Mouse (Mus musculus) embryonic fibroblast, embryonic 13.5 days (primary cell): ENCODE measurements around the gene Tsacc. TPM values are rescaled to one million over a fixed set of nuclear protein-coding genes. Genes with fewer than 3 reads are reported as not detected.
"Not testable (repeated sequence)": the region's sequence is repeated elsewhere in the genome, so short reads cannot be mapped to it uniquely, and the experiment has no call there.

Source experiments
- H3K27ac ChIP-seq: 2 replicates; pipeline ENCODE4 v1.5.1; 2012; ENCODE audit warnings: low read length, control low read depth, inconsistent platforms; ENCODE audit not compliant: insufficient read depth
- H3K4me1 ChIP-seq: 2 replicates; pipeline ENCODE4 v1.6.1; 2011; ENCODE audit warnings: low read length; ENCODE audit not compliant: control insufficient read depth, insufficient read depth
- H3K4me3 ChIP-seq: 2 replicates; pipeline ENCODE4 v1.5.1; 2011; ENCODE audit warnings: mild to moderate bottlenecking, control low read depth, low read length; ENCODE audit not compliant: insufficient read depth
- CTCF ChIP-seq: IDR thresholded peaks from 2 replicates; pipeline ENCODE4 v1.5.1; 2011; ENCODE audit warnings: mild to moderate bottlenecking, control low read depth, low read length, moderate library complexity, borderline replicate concordance; ENCODE audit not compliant: insufficient read depth
- POLR2A ChIP-seq: IDR thresholded peaks from 2 replicates; pipeline ENCODE4 v1.6.1; 2011; ENCODE audit warnings: low read depth, mild to moderate bottlenecking, control low read depth, low read length, moderate library complexity
- polyA plus RNA-seq: library from polyadenylated mRNA; stranded (reverse); fragments of >200 nt; gene quantifications from 2 replicates; pipeline ENCODE4 v1.2.4, GENCODE M21; 2011; ENCODE audit warnings: low read depth; ENCODE audit not compliant: missing spikeins, insufficient read length

The Tsacc gene
- polyA plus RNA-seq, 1 experiment = 5.5 TPM

GRCm38 (mm10) chr3:88280035-88280434 is 16.8 kb downstream of the Tsacc start:
- Histone ChIP-seq H3K4me3 (no peak overlapping the region), H3K27ac (no peak overlapping the region), H3K4me1 (no peaks in the 10 kb centered on the region)
- TF ChIP-seq CTCF (no peak), POLR2A (no peak)

- Histone ChIP-seq H3K27ac (no peak overlapping the region), H3K4me1 (no peaks in the 10 kb centered on the region), H3K4me3 (no peak overlapping the region)
- TF ChIP-seq POLR2A = no peak
- TF ChIP-seq CTCF = peak; percentile 11; the same call in 1 of the 2 replicates
Measured at GRCm38 (mm10) chr3:88276529-88277143, 20.2 kb downstream of the Tsacc start.

DNA sequence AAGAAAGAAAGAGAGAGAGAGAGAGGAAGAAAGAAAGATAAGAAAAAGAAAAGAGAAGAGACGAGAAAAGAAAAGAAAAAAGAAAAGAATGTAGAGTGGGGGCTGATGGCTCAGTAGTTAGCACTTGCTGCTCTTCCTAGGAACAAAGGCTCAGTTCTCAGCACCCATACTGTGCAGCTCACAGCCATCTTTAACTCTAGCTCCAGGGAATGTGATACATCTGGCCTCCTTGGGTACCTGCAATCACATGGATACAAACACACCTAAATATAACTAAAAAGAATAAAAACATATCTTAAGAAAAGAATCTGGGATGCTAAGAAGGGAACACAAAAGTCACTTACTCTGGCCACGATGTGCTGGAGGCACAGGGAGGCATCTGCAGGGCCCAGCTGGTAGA is 20.7 kb downstream of the Tsacc start:
- H3K4me3 ChIP-seq = no peak overlapping the region
- no peak overlapping the region for H3K27ac ChIP-seq
- no peaks in the 10 kb centered on the region for H3K4me1 ChIP-seq
- TF ChIP-seq CTCF (no peak), POLR2A (no peak)

DNA sequence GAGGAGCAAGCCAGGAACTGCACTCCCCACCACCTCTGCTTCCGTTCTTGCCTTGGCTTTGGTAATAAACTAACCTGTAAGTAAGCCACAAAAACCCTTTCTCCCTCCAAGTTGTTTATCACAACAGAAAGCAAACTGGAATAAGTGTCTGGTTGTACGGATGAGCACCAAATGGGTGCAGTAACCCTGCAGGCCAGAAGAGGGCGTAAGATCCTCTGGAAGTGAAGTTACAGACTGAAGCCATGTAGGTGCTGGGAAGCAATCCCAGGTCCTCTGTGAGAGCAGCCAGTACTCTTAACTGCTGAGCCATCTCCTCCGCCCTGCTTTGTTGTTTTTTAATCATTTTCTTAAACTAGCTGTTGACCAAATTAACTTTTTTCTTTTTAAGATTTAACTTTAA is 22.8 kb downstream of the Tsacc start:
- no peaks in the 10 kb centered on the region for H3K4me1 ChIP-seq
- no peak for TF ChIP-seq POLR2A
- no peak for TF ChIP-seq CTCF
- no peak overlapping the region for H3K4me3 ChIP-seq
- no peak overlapping the region for H3K27ac ChIP-seq

DNA sequence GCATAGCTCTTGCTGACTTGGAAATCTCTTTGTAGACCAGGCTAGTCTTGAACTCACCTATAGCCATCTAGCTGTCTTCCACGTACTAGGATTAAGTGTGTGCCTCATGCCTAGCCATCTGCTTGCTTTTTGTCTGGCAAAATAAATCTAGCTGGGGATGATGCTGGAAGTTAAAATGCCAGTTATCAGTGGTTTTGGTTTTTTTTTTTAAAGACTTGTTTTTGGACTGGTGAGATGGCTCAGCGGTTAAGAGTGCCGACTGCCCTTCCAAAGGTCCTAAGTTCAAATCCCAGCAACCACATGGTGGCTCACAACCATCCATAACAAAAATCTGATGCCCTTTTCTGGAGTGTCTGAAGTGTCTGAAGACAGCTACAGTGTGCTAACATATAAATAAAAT is 24.9 kb downstream of the Tsacc start:
- TF ChIP-seq CTCF = no peak
- Histone ChIP-seq H3K4me1 (no peaks in the 10 kb centered on the region), H3K4me3 (no peak overlapping the region), H3K27ac (no peak overlapping the region)

DNA sequence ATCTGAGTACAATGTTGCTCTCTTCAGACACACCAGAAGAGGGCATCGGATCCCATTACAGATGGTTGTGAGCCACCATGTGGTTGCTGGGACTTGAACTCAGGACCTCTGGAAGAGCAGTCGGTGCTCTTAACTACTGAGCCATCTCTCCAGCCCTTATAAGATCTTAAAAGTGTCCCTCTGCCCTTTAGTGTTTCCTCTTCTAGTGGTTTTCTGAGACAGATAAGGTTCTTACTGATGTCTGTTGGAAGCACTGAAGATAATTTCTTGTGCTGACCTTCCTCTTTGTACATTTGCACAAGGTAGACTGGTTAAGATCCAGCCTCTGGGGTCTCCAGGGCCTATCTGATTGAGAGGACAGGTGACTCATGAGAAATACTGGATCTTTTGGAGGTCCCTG is 25.5 kb downstream of the Tsacc start:
- H3K27ac ChIP-seq, H3K4me1 ChIP-seq, H3K4me3 ChIP-seq: not testable (repeated sequence)

GRCm38 (mm10) chr3:88268991-88269390 is 27.8 kb downstream of the Tsacc start:
- Histone ChIP-seq H3K4me1 (no peaks in the 10 kb centered on the region), H3K27ac (no peak overlapping the region), H3K4me3 (no peak overlapping the region)
- TF ChIP-seq CTCF (no peak), POLR2A (no peak)

DNA sequence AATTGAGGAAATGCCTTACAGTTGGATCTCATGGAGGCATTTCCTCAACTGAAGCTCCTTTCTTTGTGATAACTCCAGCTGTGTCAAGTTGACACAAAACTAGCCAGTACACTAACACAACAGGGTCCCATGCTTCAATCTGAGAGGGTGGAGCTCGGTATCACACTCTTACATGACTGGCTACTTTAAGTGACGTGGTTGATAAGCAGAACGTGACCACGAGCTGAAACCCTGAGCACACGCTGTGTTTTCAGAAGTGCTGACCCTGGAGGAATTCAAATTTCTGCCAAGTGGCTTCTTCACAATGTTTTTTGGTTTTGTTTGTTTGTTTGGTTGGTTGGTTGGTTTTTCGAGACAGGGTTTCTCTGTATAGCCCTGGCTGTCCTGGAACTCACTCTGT is 28.8 kb downstream of the Tsacc start:
- not testable (repeated sequence) for H3K4me1 ChIP-seq, H3K27ac ChIP-seq, H3K4me3 ChIP-seq

- Histone ChIP-seq H3K4me3 (no peak overlapping the region), H3K4me1 (no peaks in the 10 kb centered on the region), H3K27ac (no peak overlapping the region)
- TF ChIP-seq CTCF (no peak), POLR2A (no peak)
Measured at GRCm38 (mm10) chr3:88262346-88262745, 34.5 kb downstream of the Tsacc start.

DNA sequence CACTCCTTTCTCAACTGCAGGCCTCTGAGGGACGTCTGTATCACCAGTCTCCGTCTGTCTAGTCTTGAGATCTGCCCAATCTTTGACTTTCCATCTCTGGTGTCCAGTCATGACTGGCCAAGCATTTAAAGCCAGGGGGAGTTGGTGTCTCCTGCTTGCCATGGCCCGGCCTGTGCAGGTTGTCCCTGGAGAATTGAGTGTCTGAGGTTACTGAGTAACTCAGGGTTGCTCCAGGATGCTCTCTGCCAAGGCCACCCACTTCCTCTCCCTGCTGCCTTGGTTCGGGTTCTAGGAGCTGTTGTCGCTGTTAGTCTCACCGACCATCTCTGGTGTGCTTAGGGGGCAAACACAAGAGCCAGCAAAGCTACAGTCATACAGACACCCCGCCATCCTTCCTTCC is 40.4 kb downstream of the Tsacc start:
- Histone ChIP-seq H3K27ac (no peak overlapping the region), H3K4me3 (no peak overlapping the region), H3K4me1 (no peaks in the 10 kb centered on the region)
- TF ChIP-seq POLR2A (no peak), CTCF (no peak)

DNA sequence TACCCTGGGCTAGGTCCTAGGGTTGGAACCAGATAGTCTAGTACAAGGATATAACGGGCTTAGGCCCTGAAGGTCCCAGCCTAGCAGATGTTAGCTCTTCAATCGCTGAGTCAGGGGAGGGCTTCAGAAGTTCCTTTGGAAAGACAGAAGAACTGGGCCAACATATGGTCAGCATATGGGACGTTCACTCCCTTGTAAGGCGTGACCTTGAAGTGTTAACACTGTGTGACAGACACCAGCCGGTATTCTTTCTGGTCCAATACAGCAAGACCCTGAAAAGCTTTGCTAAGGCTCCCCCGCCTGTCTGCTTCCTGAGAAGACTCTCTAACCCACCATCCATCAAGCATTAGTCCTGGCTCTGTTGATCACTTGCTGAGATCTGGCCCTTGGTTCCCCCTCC is 40.8 kb downstream of the Tsacc start:
- H3K4me3 ChIP-seq = no peak overlapping the region
- H3K27ac ChIP-seq = no peak overlapping the region
- H3K4me1 ChIP-seq = no peaks in the 10 kb centered on the region
- no peak for TF ChIP-seq POLR2A
